Mouse (Mus musculus) CD8-positive naive resting alpha-beta T cell, adult 57 days (primary cell): ENCODE data around the gene Ldhb. TPM values are rescaled to one million over a fixed set of nuclear protein-coding genes. Genes with fewer than 3 reads are reported as not detected.

Source experiments
- total RNA-seq: library from RNA; stranded (reverse); gene quantifications from one replicate; pipeline ENCODE4 v1.2.4, GENCODE M21; 2023

Ldhb gene
- total RNA-seq = 20.5 TPM

DNA sequence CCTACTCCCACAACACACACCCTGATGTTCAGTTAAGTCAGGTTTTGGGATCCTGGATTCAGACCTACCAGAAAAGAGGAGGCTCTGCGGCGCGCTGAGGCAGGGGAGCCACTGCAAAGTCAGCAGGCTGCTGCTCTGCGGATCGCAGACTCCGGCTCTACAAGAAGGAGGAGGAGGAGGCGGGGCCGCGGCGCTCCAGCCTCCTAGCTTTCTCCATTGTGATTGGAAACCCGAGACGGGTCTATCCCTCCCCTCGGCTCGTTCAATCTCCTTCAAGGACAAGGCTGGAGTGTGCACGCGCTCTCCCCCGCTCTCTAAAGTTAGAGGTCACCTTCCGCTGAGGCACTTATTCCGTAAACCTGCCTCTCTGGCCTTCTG, at the start of gene Ldhb:
TSS of gene Ldhb (minus strand) at position 173 of the 378 bp plus-strand sequence.

DNA sequence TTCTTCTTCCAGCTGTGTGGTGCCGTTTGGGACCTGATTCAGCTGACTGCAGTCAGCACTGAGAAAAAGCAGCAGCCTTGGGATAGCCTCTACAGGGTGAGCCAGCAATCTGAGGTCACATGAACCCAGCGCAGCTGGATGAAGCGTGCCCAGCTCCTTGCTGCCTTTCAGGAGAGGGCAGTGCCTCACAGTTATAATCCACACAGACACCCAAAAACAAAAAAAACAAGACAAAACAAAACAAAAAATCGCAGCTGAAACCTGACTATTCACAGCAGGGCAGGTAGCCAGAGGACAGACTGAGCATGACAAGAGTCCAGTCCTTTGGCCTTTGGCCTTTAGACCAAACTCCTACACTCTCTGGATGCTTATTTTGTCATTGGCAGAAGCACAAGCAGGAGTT, 35.0 kb downstream of the Ldhb start, which contains the start of gene Gys2:
TSS of gene Gys2 (minus strand) at position 309 of the 403 bp plus-strand sequence.

Other genes with a start within 250 kb of the Ldhb start
- gene Iapp, start 209.5 kb downstream of the Ldhb start, total RNA-seq = not detected
- gene Slco1a5, start 185.0 kb downstream of the Ldhb start, total RNA-seq = not detected
- gene Pyroxd1, start 162.3 kb downstream of the Ldhb start, total RNA-seq = 20.8 TPM
- 27.3 TPM for gene Recql, start 120.9 kb downstream of the Ldhb start, total RNA-seq
- gene Golt1b, start 120.7 kb downstream of the Ldhb start, total RNA-seq = 21.9 TPM
- gene Spx, start 94.5 kb downstream of the Ldhb start, total RNA-seq = 0.95 TPM
- gene Gys2, start 34.8 kb downstream of the Ldhb start, total RNA-seq = not detected
- gene Kcnj8, start 63.7 kb upstream of the Ldhb start, total RNA-seq = not detected
- gene Abcc9, start 194.4 kb upstream of the Ldhb start, total RNA-seq = not detected
- gene Cmas, start 248.7 kb upstream of the Ldhb start, total RNA-seq = 61.6 TPM